Mouse (Mus musculus): ENCODE results near the gene Kcnk5.

- TF ChIP-seq CTCF (IDR thresholded peaks at IDR 0.05; ENCODE audit: extremely low read depth, insufficient read length, insufficient replicate concordance, low read depth, low read length), result no peak
- no peak for TF ChIP-seq POLR2A (IDR thresholded peaks at IDR 0.05; ENCODE audit: low read depth, low read length)
These were observed 8.7 kb downstream of the Kcnk5 start for GRCm38 (mm10) chr14:20172924-20173323.

All from small intestine, adult 2 months (tissue).